Mouse (Mus musculus) MEL (cell line): Measurements from ENCODE around the gene Lsm11.

Experiments
- CTCF ChIP-seq, 3 experiments: IDR thresholded peaks in 2 of 3; conservative IDR thresholded peaks in 1 of 3; 2 replicates each; pipeline ENCODE4 v1.5.1; 2011 to 2012; ENCODE audit warnings: low read length in 3 of 3, low read depth in 2 of 3, mild to moderate bottlenecking in 2 of 3, improper control_type of control experiment in 1 of 3, inconsistent platforms in 1 of 3, mixed read lengths in 1 of 3, moderate library complexity in 1 of 3; ENCODE audit not compliant: control insufficient read depth in 1 of 3, insufficient read depth in 1 of 3, poor library complexity in 1 of 3, severe bottlenecking in 1 of 3
- ETS1 ChIP-seq: IDR thresholded peaks from 2 replicates; pipeline ENCODE4 v1.6.1; 2012; ENCODE audit warnings: low read depth, mild to moderate bottlenecking, inconsistent platforms, low read length, improper control_type of control experiment, moderate library complexity
- JUND ChIP-seq: IDR thresholded peaks from 2 replicates; pipeline ENCODE4 v1.6.1; 2011; ENCODE audit warnings: low read depth, mild to moderate bottlenecking, improper control_type of control experiment, low read length
- KAT2A ChIP-seq: conservative IDR thresholded peaks from 2 replicates; pipeline ENCODE4 v1.6.1; 2012; ENCODE audit warnings: low read depth, low read length, improper control_type of control experiment, inconsistent platforms
- MAX ChIP-seq: IDR thresholded peaks from 2 replicates; pipeline ENCODE4 v1.6.1; 2011; ENCODE audit warnings: low read length, improper control_type of control experiment
- MYC ChIP-seq: IDR thresholded peaks from 2 replicates; pipeline ENCODE4 v1.6.1; 2011; ENCODE audit warnings: low read depth, mild to moderate bottlenecking, low read length, improper control_type of control experiment, moderate library complexity
- NRF1 ChIP-seq: IDR thresholded peaks from 2 replicates; pipeline ENCODE4 v1.6.1; 2014; ENCODE audit warnings: low read depth, mild to moderate bottlenecking, inconsistent platforms, low read length, improper control_type of control experiment, moderate library complexity; ENCODE audit not compliant: poor library complexity, insufficient read depth, severe bottlenecking
- POLR2AphosphoS2 ChIP-seq: IDR thresholded peaks from 2 replicates; pipeline ENCODE4 v1.6.1; 2011; ENCODE audit warnings: low read length, improper control_type of control experiment
- RCOR1 ChIP-seq: IDR thresholded peaks from 2 replicates; pipeline ENCODE4 v1.6.1; 2012; ENCODE audit warnings: low read depth, mild to moderate bottlenecking, inconsistent platforms, low read length, improper control_type of control experiment
- SMC3 ChIP-seq: IDR thresholded peaks from 2 replicates; pipeline ENCODE4 v1.6.1; 2011; ENCODE audit warnings: low read depth, low read length, improper control_type of control experiment
- USF1 ChIP-seq: IDR thresholded peaks from 2 replicates; pipeline ENCODE4 v1.6.1; 2014; ENCODE audit warnings: low read depth, mild to moderate bottlenecking, inconsistent platforms, low read length, improper control_type of control experiment, moderate library complexity
- ZKSCAN1 ChIP-seq: IDR thresholded peaks from 2 replicates; pipeline ENCODE4 v1.6.1; 2012; ENCODE audit warnings: low read depth, mild to moderate bottlenecking, inconsistent platforms, low read length, improper control_type of control experiment, moderate library complexity

DNA sequence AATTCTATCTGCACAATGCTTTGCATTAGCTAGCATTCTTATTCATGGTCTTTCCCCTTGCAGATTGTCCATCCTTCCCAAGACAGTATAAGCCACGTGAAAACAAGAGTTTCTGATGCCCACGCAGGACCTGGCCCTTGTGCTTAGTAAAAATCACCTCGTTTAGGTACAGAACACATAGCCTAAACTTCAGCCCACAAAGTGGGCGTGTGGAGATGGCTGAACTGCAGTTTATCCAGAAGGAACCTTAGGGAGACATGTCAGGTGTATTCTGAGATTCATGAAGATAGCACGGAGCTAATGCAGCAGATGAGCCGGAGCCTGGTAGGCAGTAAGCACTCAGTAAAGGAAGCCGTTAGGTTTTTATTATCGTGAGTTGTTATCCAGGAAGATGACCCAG is 23.7 kb downstream of the Lsm11 start:
- TF ChIP-seq CTCF (IDR thresholded peaks at IDR 0.05 in 2 of 3, conservative IDR thresholded peaks at IDR 0.05 in 1 of 3; ENCODE audit: control insufficient read depth in 1 of 3, insufficient read depth in 1 of 3, low read depth in 2 of 3, low read length in 3 of 3, poor library complexity in 1 of 3, severe bottlenecking in 1 of 3) (no peak), ETS1 (no peak), RCOR1 (no peak), SMC3 (no peak), JUND (no peak), KAT2A (no peak), POLR2AphosphoS2 (no peak), ZKSCAN1 (no peak), MAX (no peak), NRF1 (no peak), MYC (no peak), USF1 (no peak)
